Mouse (Mus musculus) erythroblast, embryonic 14.5 days (primary cell): ENCODE measurements around the gene Cpne9. TPM values are rescaled to one million over a fixed set of nuclear protein-coding genes. Genes with fewer than 3 reads are reported as not detected.

Experiments used
- H3K27me3 ChIP-seq: 2 replicates; pipeline ENCODE4 v1.6.1; 2012; ENCODE audit warnings: inconsistent platforms; ENCODE audit not compliant: control insufficient read depth
- H3K36me3 ChIP-seq: 2 replicates; pipeline ENCODE4 v1.6.1; 2012; ENCODE audit warnings: mild to moderate bottlenecking, inconsistent platforms; ENCODE audit not compliant: control insufficient read depth
- H3K4me1 ChIP-seq: 2 replicates; pipeline ENCODE4 v1.6.1; 2012; ENCODE audit warnings: inconsistent platforms; ENCODE audit not compliant: control insufficient read depth
- H3K4me3 ChIP-seq: replicated peaks from 2 replicates; pipeline ENCODE3; 2012; ENCODE audit warnings: moderate library complexity, mild to moderate bottlenecking, inconsistent platforms
- H3K9me3 ChIP-seq: 2 replicates; pipeline ENCODE4 v1.6.1; 2012; ENCODE audit warnings: low read length, inconsistent platforms, mixed read lengths; ENCODE audit not compliant: control insufficient read depth
- GATA1 ChIP-seq: IDR thresholded peaks from 2 replicates; pipeline ENCODE4 v1.6.1; 2012; ENCODE audit warnings: low read length, inconsistent platforms, mixed read lengths
- TAL1 ChIP-seq: IDR thresholded peaks from 3 replicates; pipeline ENCODE4 v1.6.1; 2012; ENCODE audit warnings: low read length, inconsistent platforms, mixed read lengths
- polyA plus RNA-seq: library from polyadenylated mRNA; stranded (reverse); fragments of >175 nt; gene quantifications from 2 replicates; pipeline ENCODE4 v1.2.3, GENCODE M21; 2012

Gene Cpne9
- polyA plus RNA-seq, 1 experiment: 0.02 TPM

GRCm38 (mm10) chr6:113333137-113333950 lies 51.2 kb downstream of the Cpne9 start:
- Histone ChIP-seq H3K4me3 (no peak overlapping the region), H3K4me1 (peaks cover 16% of the 10 kb centered on the region), H3K27me3 (no peaks in the 10 kb centered on the region), H3K9me3 (no peaks in the 10 kb centered on the region), H3K36me3 (peaks cover 68% of the 10 kb centered on the region)
- TF ChIP-seq GATA1 (no peak), TAL1 (no peak)

- no peaks in the 10 kb centered on the region for H3K9me3 ChIP-seq
- H3K27me3 ChIP-seq: no peaks in the 10 kb centered on the region
- H3K36me3 ChIP-seq: peaks cover 59% of the 10 kb centered on the region
- no peak overlapping the region for H3K4me3 ChIP-seq
- TF ChIP-seq GATA1 (no peak), TAL1 (no peak)
- peaks cover 8% of the 10 kb centered on the region for H3K4me1 ChIP-seq
These were observed 52.1 kb downstream of the Cpne9 start for GRCm38 (mm10) chr6:113334216-113334615.

GRCm38 (mm10) chr6:113336852-113337620 lies 54.9 kb downstream of the Cpne9 start:
- H3K9me3 ChIP-seq: no peaks in the 10 kb centered on the region
- peaks cover 40% of the 10 kb centered on the region for H3K36me3 ChIP-seq

DNA sequence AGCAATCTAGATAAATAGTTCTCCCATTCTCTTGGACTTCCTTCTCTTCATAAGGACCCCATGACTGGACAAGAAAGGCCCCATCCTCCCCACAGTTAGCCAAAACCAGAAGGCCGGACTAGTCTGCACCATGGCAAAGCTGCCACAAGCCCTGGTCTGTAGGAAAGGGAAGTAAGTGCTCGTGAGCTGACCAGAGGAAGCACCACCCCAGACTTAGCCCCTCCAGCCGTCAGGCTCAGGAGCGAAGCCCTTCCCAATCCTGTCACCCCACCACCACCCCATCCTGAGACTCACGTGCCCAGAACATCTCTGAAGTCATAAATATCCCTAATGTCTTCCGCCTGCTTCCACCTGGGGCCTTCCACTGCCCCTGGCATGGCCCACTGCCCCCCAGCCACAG lies 59.5 kb downstream of the Cpne9 start:
- peaks cover 17% of the 10 kb centered on the region for H3K4me1 ChIP-seq

More at GRCm38 (mm10) chr6:113336852-113337620, 54.9 kb downstream of the Cpne9 start:
- Histone ChIP-seq H3K4me1 (peaks cover 4% of the 10 kb centered on the region), H3K4me3 (no peak overlapping the region), H3K27me3 (no peaks in the 10 kb centered on the region)
- no peak for TF ChIP-seq GATA1
- TF ChIP-seq TAL1: no peak

GRCm38 (mm10) chr6:113342297-113342696 lies 60.2 kb downstream of the Cpne9 start:
- Histone ChIP-seq H3K36me3 (peaks cover 3% of the 10 kb centered on the region; the same call in 1 of the 2 replicates), H3K27me3 (peaks cover 10% of the 10 kb centered on the region), H3K4me1 (peaks cover 14% of the 10 kb centered on the region), H3K9me3 (no peaks in the 10 kb centered on the region), H3K4me3 (no peak overlapping the region)
- TF ChIP-seq GATA1 (no peak), TAL1 (no peak)

More for the DNA sequence above, 59.5 kb downstream of the Cpne9 start:
- H3K27me3 ChIP-seq: peaks cover 10% of the 10 kb centered on the region
- no peak overlapping the region for H3K4me3 ChIP-seq
- no peaks in the 10 kb centered on the region for H3K9me3 ChIP-seq
- no peak for TF ChIP-seq TAL1
- no peak for TF ChIP-seq GATA1
- H3K36me3 ChIP-seq: peaks cover 5% of the 10 kb centered on the region; the same call in 1 of the 2 replicates

GRCm38 (mm10) chr6:113343177-113344092 lies 61.3 kb downstream of the Cpne9 start, which contains the start of gene Camk1:
TSS of gene Camk1 (minus strand) at chr6:113343984.
- Histone ChIP-seq H3K4me1 (peaks cover 14% of the 10 kb centered on the region), H3K27me3 (peaks cover 10% of the 10 kb centered on the region), H3K36me3 (no peaks in the 10 kb centered on the region; the same call in 1 of the 2 replicates), H3K9me3 (no peaks in the 10 kb centered on the region), H3K4me3 (peak within 1 kb of the TSS; percentile 59)
- TF ChIP-seq TAL1 (no peak), GATA1 (no peak)

DNA sequence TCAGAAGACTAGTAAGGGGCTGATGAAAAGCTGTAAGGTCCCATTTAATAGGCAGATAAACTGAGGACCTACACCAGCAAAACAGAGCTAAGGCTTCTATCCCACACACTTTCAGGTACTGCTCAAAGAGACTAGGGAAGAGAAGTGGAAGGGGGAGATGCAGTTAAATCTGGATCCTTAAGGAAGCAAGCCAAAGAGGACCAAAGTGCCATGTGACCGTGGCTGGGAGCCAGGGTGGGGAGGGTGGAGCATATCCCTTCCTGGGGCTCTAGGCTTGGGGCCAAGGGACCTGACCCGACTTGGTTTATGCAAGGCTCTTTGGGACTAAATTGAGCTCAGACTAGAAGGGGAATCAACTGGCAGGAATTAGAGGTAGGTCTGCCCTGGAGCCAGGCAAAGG lies 62.2 kb downstream of the Cpne9 start:
- no peaks in the 10 kb centered on the region for H3K9me3 ChIP-seq
- no peak overlapping the region for H3K4me3 ChIP-seq
- H3K36me3 ChIP-seq: no peaks in the 10 kb centered on the region; the same call in 1 of the 2 replicates
- H3K4me1 ChIP-seq: peaks cover 14% of the 10 kb centered on the region
- H3K27me3 ChIP-seq: peaks cover 10% of the 10 kb centered on the region
- TF ChIP-seq GATA1 (no peak), TAL1 (no peak)

DNA sequence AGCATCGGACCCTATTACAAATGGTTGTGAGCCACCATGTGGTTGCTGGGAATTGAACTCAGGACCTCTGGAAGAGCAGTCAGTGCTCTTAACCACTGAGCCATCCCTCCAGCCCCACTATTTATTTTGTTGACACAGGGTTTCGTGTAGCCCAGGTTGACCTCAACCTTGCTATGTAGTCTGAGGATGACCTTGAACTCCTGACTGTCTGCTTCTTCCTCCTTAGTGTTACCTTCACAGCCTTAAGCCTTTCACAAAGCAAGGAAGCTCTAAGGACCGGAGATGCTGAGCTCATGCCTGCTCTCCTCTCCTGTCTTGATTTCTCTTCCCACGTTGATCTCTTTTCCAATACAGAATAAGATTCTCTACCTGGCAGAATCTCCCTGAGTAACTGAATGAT lies 64.8 kb downstream of the Cpne9 start:
- TF ChIP-seq GATA1 (no peak), TAL1 (no peak)
- Histone ChIP-seq H3K4me3 (no peak overlapping the region), H3K27me3 (peaks cover 10% of the 10 kb centered on the region), H3K9me3 (no peaks in the 10 kb centered on the region), H3K4me1 (peaks cover 14% of the 10 kb centered on the region), H3K36me3 (no peaks in the 10 kb centered on the region)
